Mouse (Mus musculus) cerebellum, adult 2 months (tissue): ENCODE data around the gene Sp2.

Experiments used
- CTCF ChIP-seq: fragments of 200-500 bp; IDR thresholded peaks from 2 replicates; pipeline ENCODE4 v1.5.1; 2011; ENCODE audit warnings: low read depth, mild to moderate bottlenecking, control low read depth, low read length, moderate library complexity, borderline replicate concordance; ENCODE audit not compliant: insufficient read depth
- POLR2A ChIP-seq: fragments of 200-500 bp; IDR thresholded peaks from 2 replicates; pipeline ENCODE4 v1.6.1; 2011; ENCODE audit warnings: low read length, control low read depth, borderline replicate concordance; ENCODE audit not compliant: insufficient read depth

DNA sequence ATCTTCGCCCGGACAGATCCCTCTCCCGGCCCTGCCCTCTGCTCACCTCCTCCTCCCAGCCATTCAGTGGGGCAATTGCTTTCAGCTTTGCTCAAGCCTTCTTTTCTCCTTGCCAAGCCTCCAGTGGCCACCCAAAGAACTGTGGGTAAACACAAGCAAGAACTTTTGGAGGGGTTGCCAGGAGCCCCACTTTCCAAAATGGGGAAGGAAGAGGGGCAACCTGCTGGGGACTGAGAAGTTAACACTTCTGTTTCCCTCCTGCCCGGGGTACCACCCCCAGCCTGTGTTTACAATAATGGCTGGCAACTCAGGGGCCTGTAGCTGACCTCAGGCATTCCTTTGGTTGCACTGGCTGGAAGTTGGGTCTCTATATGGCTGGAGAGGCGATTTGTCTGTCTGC is 20.4 kb upstream of the Sp2 start:
- TF ChIP-seq POLR2A: no peak
- TF ChIP-seq CTCF: no peak
